Mouse (Mus musculus): ENCODE results near the gene Sorl1. TPM values are rescaled to one million over a fixed set of nuclear protein-coding genes. Genes with fewer than 3 reads are reported as not detected.

Sorl1 gene
- polyA plus RNA-seq, 1 experiment from 2014 or later: 9.3 TPM

- 89% methylated on average over 11 of the region's 11 CpGs for WGBS
- Histone ChIP-seq H3K27ac (replicated peaks; ENCODE audit: low read depth, low read length) (no peak overlapping the region), H3K36me3 (ENCODE audit: control insufficient read depth, insufficient read depth, low read length) (peaks cover 14% of the 10 kb centered on the region), H3K4me1 (ENCODE audit: control insufficient read depth, insufficient read depth, low read length) (no peaks in the 10 kb centered on the region), H3K9ac (ENCODE audit: low read depth, low read length) (no peak overlapping the region), H3K4me2 (ENCODE audit: low read depth, low read length) (no peak overlapping the region), H3K9me3 (ENCODE audit: control insufficient read depth, low read length) (no peaks in the 10 kb centered on the region), H3K27me3 (replicated peaks; ENCODE audit: control insufficient read depth, insufficient read depth, low read length) (no peaks in the 10 kb centered on the region), H3K4me3 (ENCODE audit: low read depth, low read length) (no peak overlapping the region)
- DNase-seq (ENCODE audit: low spot score) (no peak), ATAC-seq (ENCODE audit: low read depth) (no peak)
These were observed 77.8 kb downstream of the Sorl1 start for GRCm38 (mm10) chr9:42046248-42046647.

DNA sequence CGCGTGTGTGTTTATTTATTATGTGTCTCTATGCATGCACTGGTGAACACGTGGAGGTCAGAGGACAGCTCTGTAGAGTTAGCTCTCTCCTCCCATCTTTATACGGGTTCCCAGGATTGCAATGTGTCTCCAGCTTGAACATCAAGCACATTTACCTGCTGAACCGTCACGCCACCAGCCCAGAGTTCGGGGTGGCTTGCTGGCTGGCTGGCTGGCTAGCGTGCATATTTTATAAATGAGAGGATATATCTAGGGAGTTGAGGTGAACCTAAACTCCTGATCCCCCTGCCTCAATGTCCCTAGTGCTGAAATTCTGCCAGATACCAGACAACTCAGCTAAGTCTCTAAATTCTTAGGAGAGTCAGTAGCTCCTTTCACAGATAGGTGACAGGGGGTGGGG is 79.4 kb downstream of the Sorl1 start:
- H3K9me3 ChIP-seq (ENCODE audit: control insufficient read depth, low read length): no peaks in the 10 kb centered on the region
- H3K27ac ChIP-seq (replicated peaks; ENCODE audit: low read depth, low read length): no peak overlapping the region
- 87% methylated on average over 8 of the region's 8 CpGs for WGBS
- DNase-seq (ENCODE audit: low spot score) (no peak), ATAC-seq (ENCODE audit: low read depth) (no peak)
- H3K4me1 ChIP-seq (ENCODE audit: control insufficient read depth, insufficient read depth, low read length): no peaks in the 10 kb centered on the region
- H3K27me3 ChIP-seq (replicated peaks; ENCODE audit: control insufficient read depth, insufficient read depth, low read length): no peaks in the 10 kb centered on the region
- H3K9ac ChIP-seq (ENCODE audit: low read depth, low read length): no peak overlapping the region
- H3K4me2 ChIP-seq (ENCODE audit: low read depth, low read length): no peak overlapping the region
- H3K4me3 ChIP-seq (ENCODE audit: low read depth, low read length): no peak overlapping the region
- H3K36me3 ChIP-seq (ENCODE audit: control insufficient read depth, insufficient read depth, low read length): peaks cover 14% of the 10 kb centered on the region

- WGBS: 85% methylated on average over 8 of the region's 8 CpGs
- H3K27ac ChIP-seq (replicated peaks; ENCODE audit: low read depth, low read length): no peak overlapping the region
- H3K4me1 ChIP-seq (ENCODE audit: control insufficient read depth, insufficient read depth, low read length): no peaks in the 10 kb centered on the region
- no peak overlapping the region for H3K4me3 ChIP-seq (ENCODE audit: low read depth, low read length)
- no peak overlapping the region for H3K4me2 ChIP-seq (ENCODE audit: low read depth, low read length)
- no peaks in the 10 kb centered on the region for H3K9me3 ChIP-seq (ENCODE audit: control insufficient read depth, low read length)
- no peak for ATAC-seq (ENCODE audit: low read depth)
- peaks cover 14% of the 10 kb centered on the region for H3K36me3 ChIP-seq (ENCODE audit: control insufficient read depth, insufficient read depth, low read length)
- H3K27me3 ChIP-seq (replicated peaks; ENCODE audit: control insufficient read depth, insufficient read depth, low read length): no peaks in the 10 kb centered on the region
- no peak overlapping the region for H3K9ac ChIP-seq (ENCODE audit: low read depth, low read length)
- DNase-seq (ENCODE audit: low spot score): no peak
These were observed 80.2 kb downstream of the Sorl1 start for GRCm38 (mm10) chr9:42043934-42044333.

- no peaks in the 10 kb centered on the region for H3K27me3 ChIP-seq (replicated peaks; ENCODE audit: control insufficient read depth, insufficient read depth, low read length)
- no peak overlapping the region for H3K4me2 ChIP-seq (ENCODE audit: low read depth, low read length)
- no peak overlapping the region for H3K9ac ChIP-seq (ENCODE audit: low read depth, low read length)
- peak; percentile 41; the same call in 1 of the 2 replicates for ATAC-seq (ENCODE audit: low read depth)
- H3K4me1 ChIP-seq (ENCODE audit: control insufficient read depth, insufficient read depth, low read length): no peaks in the 10 kb centered on the region
- H3K27ac ChIP-seq (replicated peaks; ENCODE audit: low read depth, low read length): peak overlapping the region; percentile 75
- peak; percentile 58 for DNase-seq (ENCODE audit: low spot score)
- H3K9me3 ChIP-seq (ENCODE audit: control insufficient read depth, low read length): no peaks in the 10 kb centered on the region
- WGBS: 42% methylated on average over 18 of the region's 18 CpGs
- H3K4me3 ChIP-seq (ENCODE audit: low read depth, low read length): no peak overlapping the region
- H3K36me3 ChIP-seq (ENCODE audit: control insufficient read depth, insufficient read depth, low read length): peaks cover 14% of the 10 kb centered on the region
These were observed 84.8 kb downstream of the Sorl1 start for GRCm38 (mm10) chr9:42039000-42039992.

DNA sequence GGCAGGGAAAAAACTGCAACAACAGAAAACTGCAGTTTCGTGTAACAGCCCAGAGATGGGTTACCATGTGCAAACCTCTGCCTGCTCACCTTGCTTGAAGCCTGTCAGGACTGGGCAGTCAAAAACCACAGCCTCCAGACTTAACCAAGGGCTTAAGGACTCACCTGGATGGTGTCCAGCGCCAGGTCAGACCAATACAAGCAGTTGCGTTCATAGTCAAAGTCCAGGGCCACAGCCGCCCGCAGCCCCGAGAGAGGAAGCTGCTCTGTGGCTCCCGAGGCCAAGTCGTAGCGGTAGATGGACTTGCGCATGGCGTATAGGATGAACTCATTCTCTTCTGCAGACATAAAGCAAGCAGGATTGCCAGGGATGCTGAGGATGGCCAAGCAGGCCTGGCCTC is 87.2 kb downstream of the Sorl1 start:
- H3K27me3 ChIP-seq (replicated peaks; ENCODE audit: control insufficient read depth, insufficient read depth, low read length): no peaks in the 10 kb centered on the region; the same call in 1 of the 2 replicates
- no peak for DNase-seq (ENCODE audit: low spot score)
- no peak overlapping the region for H3K4me2 ChIP-seq (ENCODE audit: low read depth, low read length)
- peaks cover 6% of the 10 kb centered on the region; the same call in 1 of the 2 replicates for H3K4me1 ChIP-seq (ENCODE audit: control insufficient read depth, insufficient read depth, low read length)
- ATAC-seq (ENCODE audit: low read depth): no peak
- no peaks in the 10 kb centered on the region for H3K9me3 ChIP-seq (ENCODE audit: control insufficient read depth, low read length)
- H3K27ac ChIP-seq (replicated peaks; ENCODE audit: low read depth, low read length): no peak overlapping the region
- H3K9ac ChIP-seq (ENCODE audit: low read depth, low read length): no peak overlapping the region
- no peak overlapping the region for H3K4me3 ChIP-seq (ENCODE audit: low read depth, low read length)
- H3K36me3 ChIP-seq (ENCODE audit: control insufficient read depth, insufficient read depth, low read length): no peaks in the 10 kb centered on the region
- 91% methylated on average over 11 of the region's 11 CpGs for WGBS

GRCm38 (mm10) chr9:42035995-42036394 is 88.1 kb downstream of the Sorl1 start:
- Histone ChIP-seq H3K4me2 (ENCODE audit: low read depth, low read length) (no peak overlapping the region), H3K36me3 (ENCODE audit: control insufficient read depth, insufficient read depth, low read length) (0 out of 2 replicates have a peak, but pooled peaks cover 5% of the 10 kb centered on the region), H3K4me1 (ENCODE audit: control insufficient read depth, insufficient read depth, low read length) (peaks cover 6% of the 10 kb centered on the region; the same call in 1 of the 2 replicates), H3K9ac (ENCODE audit: low read depth, low read length) (no peak overlapping the region), H3K27ac (replicated peaks; ENCODE audit: low read depth, low read length) (no peak overlapping the region), H3K27me3 (replicated peaks; ENCODE audit: control insufficient read depth, insufficient read depth, low read length) (no peaks in the 10 kb centered on the region; the same call in 1 of the 2 replicates), H3K9me3 (ENCODE audit: control insufficient read depth, low read length) (no peaks in the 10 kb centered on the region), H3K4me3 (ENCODE audit: low read depth, low read length) (no peak overlapping the region)
- 57% methylated on average over 5 of the region's 5 CpGs for WGBS
- DNase-seq (ENCODE audit: low spot score) (no peak), ATAC-seq (ENCODE audit: low read depth) (no peak)

DNA sequence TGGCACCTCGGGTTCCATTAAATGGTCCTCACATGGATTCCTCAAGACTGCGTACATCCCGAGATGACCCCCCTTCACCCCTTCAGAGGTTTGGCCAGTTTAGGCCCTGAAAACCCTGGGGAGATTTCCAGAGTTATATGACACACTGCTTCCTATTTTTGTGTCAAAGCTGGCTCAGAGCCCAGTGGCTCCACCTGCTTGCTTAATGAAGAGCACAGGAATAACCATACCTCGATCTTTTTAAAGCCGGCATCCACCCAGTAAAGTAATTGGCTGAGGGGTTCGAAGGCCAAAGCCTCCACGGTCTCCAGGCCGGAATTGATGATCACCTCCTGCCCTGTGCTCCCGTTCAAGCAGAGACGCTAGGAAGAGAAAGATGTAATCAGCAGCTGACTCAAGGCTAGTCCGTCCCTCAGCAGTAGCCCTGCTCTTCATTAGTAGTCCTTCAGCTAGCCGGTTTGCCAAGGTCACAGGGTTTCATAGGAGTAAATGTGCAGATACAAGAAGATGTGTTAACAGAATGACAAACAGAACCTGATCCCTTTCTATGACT is 88.8 kb downstream of the Sorl1 start:
- no peak for DNase-seq (ENCODE audit: low spot score)
- Histone ChIP-seq H3K4me2 (ENCODE audit: low read depth, low read length) (no peak overlapping the region), H3K4me3 (ENCODE audit: low read depth, low read length) (no peak overlapping the region), H3K27ac (replicated peaks; ENCODE audit: low read depth, low read length) (no peak overlapping the region), H3K9ac (ENCODE audit: low read depth, low read length) (no peak overlapping the region), H3K27me3 (replicated peaks; ENCODE audit: control insufficient read depth, insufficient read depth, low read length) (no peaks in the 10 kb centered on the region; the same call in 1 of the 2 replicates), H3K4me1 (ENCODE audit: control insufficient read depth, insufficient read depth, low read length) (peaks cover 6% of the 10 kb centered on the region; the same call in 1 of the 2 replicates), H3K9me3 (ENCODE audit: control insufficient read depth, low read length) (no peaks in the 10 kb centered on the region), H3K36me3 (ENCODE audit: control insufficient read depth, insufficient read depth, low read length) (0 out of 2 replicates have a peak, but pooled peaks cover 6% of the 10 kb centered on the region)
- 68% methylated on average over 12 of the region's 12 CpGs for WGBS
- ATAC-seq (ENCODE audit: low read depth): no peak

DNA sequence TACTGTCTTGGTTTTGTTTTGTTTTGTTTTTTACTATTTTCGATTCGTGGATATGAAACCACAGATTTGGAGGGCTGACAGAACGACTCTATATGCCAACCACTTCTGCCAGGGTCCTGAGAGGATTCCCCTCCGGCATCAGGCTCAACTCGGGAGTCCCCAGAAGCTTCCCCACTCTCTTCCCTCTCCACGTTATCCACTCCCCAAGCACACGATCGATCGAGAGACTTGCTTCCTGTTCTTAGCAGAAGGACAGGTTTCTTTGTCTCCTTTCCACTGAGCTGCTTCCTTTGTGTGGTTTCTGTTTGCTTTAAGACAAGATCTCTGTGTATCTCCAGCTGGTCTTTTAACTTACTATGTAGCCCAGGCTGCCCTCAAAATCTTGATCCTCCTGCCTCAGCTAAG is 90.0 kb downstream of the Sorl1 start:
- DNase-seq (ENCODE audit: low spot score) (no peak), ATAC-seq (ENCODE audit: low read depth) (no peak)
- 65% methylated on average over 9 of the region's 9 CpGs for WGBS
- Histone ChIP-seq H3K4me2 (ENCODE audit: low read depth, low read length) (no peak overlapping the region), H3K9ac (ENCODE audit: low read depth, low read length) (no peak overlapping the region), H3K36me3 (ENCODE audit: control insufficient read depth, insufficient read depth, low read length) (0 out of 2 replicates have a peak, but pooled peaks cover 6% of the 10 kb centered on the region), H3K4me1 (ENCODE audit: control insufficient read depth, insufficient read depth, low read length) (peaks cover 6% of the 10 kb centered on the region; the same call in 1 of the 2 replicates), H3K27me3 (replicated peaks; ENCODE audit: control insufficient read depth, insufficient read depth, low read length) (no peaks in the 10 kb centered on the region; the same call in 1 of the 2 replicates), H3K9me3 (ENCODE audit: control insufficient read depth, low read length) (no peaks in the 10 kb centered on the region), H3K27ac (replicated peaks; ENCODE audit: low read depth, low read length) (no peak overlapping the region), H3K4me3 (ENCODE audit: low read depth, low read length) (no peak overlapping the region)
